Mouse (Mus musculus): Measurements from ENCODE around the gene Nrm. TPM values are rescaled to one million over a fixed set of nuclear protein-coding genes. Genes with fewer than 3 reads are reported as not detected.
A peak's percentile ranks its signal among the peaks of the same experiment; 100 is the strongest.
"Not testable (repeated sequence)": the region's sequence is repeated elsewhere in the genome, so short reads cannot be mapped to it uniquely, and the experiment has no call there.

Gene Nrm
- total RNA-seq, 2 experiments from 2014 or later, result 6.0 to 11.8 TPM

- intact Hi-C loops (cut with DNase I), result no loop called here
Observed at GRCm38 (mm10) chr17:35833239-35833751, 27.8 kb upstream of the Nrm start.

DNA sequence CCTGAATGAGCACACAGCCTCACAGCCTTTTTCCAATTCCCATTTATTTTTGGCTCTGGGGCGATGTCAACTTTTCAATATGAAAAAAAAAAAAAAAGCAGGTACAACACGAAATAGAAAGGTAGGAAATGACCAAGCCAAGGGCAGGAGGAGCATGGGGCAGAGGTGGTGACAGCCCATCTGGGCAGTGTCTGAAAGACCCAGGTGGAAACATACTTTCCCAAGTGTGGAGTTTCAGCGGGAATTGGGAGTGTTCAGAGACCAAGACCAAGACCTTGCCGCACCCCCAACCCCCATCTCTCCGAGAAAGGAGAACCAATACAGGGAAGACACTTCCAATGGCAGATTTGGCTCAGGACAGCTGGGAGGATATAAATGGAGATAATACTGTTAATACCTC is 27.2 kb upstream of the Nrm start:
- no peak for DNase-seq (ENCODE audit: extremely low spot score in 1 of 2, low spot score in 2 of 2)
- intact Hi-C loops (cut with DNase I), result no loop called here

More at GRCm38 (mm10) chr17:35833239-35833751, 27.8 kb upstream of the Nrm start:
- no peak for DNase-seq (ENCODE audit: extremely low spot score in 1 of 2, low spot score in 2 of 2)

- DNase-seq (ENCODE audit: extremely low spot score in 1 of 2, low spot score in 2 of 2), result peak; percentile 38 to 53
- intact Hi-C loops (cut with DNase I), result no loop called here
Observed at GRCm38 (mm10) chr17:35834696-35835422, 26.3 kb upstream of the Nrm start.

DNA sequence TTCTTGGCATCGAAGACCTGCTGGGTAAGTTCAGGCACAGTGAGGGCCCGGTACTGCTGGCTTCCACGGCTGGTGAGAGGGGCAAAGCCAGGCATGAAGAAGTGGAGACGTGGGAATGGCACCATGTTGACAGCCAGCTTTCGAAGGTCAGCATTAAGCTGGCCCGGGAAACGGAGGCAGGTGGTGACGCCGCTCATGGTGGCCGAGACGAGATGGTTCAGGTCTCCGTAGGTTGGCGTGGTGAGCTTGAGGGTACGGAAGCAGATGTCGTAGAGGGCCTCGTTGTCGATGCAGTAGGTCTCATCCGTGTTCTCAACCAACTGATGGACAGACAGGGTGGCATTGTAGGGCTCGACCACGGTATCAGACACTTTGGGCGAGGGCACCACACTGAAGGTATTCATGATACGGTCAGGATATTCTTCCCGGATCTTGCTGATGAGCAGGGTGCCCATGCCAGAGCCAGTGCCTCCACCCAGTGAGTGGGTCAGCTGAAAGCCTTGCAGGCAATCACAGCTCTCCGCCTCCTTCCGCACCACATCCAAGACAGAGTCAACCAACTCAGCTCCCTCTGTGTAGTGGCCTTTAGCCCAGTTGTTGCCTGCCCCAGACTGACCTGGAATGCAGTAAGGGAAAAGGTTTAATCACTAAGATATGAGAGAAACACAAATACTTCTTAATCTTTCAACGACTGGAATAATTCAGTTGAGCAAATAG is 25.5 kb upstream of the Nrm start:
- intact Hi-C loops (cut with DNase I), result loop anchor here (2.0 kb wide), 1 partner anchor 37 kb away; no protein-coding TSS in a partner anchor
- DNase-seq (ENCODE audit: extremely low spot score in 1 of 2, low spot score in 2 of 2), result peak in 1 of 2 experiments; percentile 46

- DNase-seq (ENCODE audit: extremely low spot score in 1 of 2, low spot score in 2 of 2), result peak; percentile 87 to 89
- intact Hi-C loops (cut with DNase I), result loop anchor here (2.0 kb wide), 1 partner anchor 36 kb away; no protein-coding TSS in a partner anchor
Observed at GRCm38 (mm10) chr17:35836178-35836965, 24.7 kb upstream of the Nrm start.

DNA sequence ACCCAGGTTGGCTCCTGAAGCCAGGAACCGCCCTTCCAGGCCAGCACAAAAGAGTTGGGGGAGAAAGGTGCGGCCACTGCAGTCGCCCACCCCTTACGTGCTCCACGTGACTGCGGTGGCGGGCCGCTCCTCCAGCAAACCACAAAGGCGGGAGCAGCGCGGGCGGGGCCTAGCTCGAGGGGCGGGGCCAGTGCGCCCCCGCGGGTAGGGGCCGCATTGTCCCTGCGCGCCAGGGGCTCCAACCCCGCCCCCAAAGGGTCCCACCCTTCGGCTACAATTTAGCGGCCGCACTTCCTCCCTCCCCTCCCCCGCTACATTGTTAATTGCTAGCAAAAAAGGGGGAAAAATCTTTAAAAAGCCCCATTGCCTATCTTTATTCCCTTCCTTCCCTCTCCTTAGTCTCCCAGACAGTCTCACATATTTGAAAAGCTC is 24.1 kb upstream of the Nrm start:
- intact Hi-C loops (cut with DNase I), result loop anchor here (2.0 kb wide), 1 partner anchor 36 kb away; no protein-coding TSS in a partner anchor
- DNase-seq (ENCODE audit: extremely low spot score in 1 of 2, low spot score in 2 of 2), result peak; percentile 76 to 94

GRCm38 (mm10) chr17:35837487-35837886 is 23.6 kb upstream of the Nrm start:
- intact Hi-C loops (cut with DNase I), result loop anchor here (2.0 kb wide), 1 partner anchor 35 kb away; no protein-coding TSS in a partner anchor
- DNase-seq (ENCODE audit: extremely low spot score in 1 of 2, low spot score in 2 of 2), result peak in 1 of 2 experiments; percentile 87

- intact Hi-C loops (cut with DNase I), result no loop called here
- peak; percentile 96 to 98 for DNase-seq (ENCODE audit: extremely low spot score in 1 of 2, low spot score in 2 of 2)
Observed at GRCm38 (mm10) chr17:35838122-35838544, 23.0 kb upstream of the Nrm start, which contains the start of gene Tubb5. Gene Tubb5 (minus strand): TSS chr17:35838306.

GRCm38 (mm10) chr17:35838570-35838969 is 22.5 kb upstream of the Nrm start:
- intact Hi-C loops (cut with DNase I), result no loop called here
- DNase-seq (ENCODE audit: extremely low spot score in 1 of 2, low spot score in 2 of 2), result no peak

DNA sequence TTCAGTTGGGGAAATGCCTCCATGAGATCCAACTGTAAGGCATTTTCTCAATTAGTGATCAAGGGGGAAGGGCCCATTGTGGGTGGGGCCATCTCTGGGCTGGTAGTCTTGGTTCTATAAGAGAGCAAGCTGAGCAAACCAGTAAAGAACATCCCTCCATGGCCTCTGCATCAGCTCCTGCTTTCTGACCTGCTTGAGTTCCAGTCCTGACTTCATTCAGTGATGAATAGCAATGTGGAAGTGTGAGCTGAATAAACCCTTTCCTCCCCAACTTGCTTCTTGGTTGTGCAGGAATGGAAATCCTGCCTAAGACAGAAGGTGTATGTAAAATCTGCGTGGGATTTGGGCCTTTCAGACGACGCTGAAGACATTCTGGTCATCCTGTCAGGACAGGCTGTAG is 22.1 kb upstream of the Nrm start:
- intact Hi-C loops (cut with DNase I); DNase-seq (ENCODE audit: extremely low spot score in 1 of 2, low spot score in 2 of 2): not testable (repeated sequence)

DNA sequence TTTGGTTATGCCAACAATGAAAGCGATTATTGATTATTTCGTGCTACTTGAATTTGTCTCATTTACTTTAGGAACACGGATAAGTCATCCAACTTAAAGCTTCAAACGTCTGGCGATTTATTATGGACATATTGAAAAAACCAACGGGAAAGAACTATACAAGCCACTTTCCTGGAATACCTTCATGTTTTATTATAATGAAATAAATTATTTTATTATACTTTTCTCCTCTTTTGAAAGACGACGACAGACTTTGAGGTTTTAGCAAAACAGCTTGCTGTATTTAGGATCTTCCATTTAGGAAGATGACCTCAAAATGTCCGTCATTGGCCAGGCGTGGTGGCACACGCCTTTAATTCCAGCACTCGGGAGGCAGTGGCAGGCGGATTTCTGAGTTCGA is 20.6 kb upstream of the Nrm start:
- intact Hi-C loops (cut with DNase I), result no loop called here
- no peak for DNase-seq (ENCODE audit: extremely low spot score in 1 of 2, low spot score in 2 of 2)

DNA sequence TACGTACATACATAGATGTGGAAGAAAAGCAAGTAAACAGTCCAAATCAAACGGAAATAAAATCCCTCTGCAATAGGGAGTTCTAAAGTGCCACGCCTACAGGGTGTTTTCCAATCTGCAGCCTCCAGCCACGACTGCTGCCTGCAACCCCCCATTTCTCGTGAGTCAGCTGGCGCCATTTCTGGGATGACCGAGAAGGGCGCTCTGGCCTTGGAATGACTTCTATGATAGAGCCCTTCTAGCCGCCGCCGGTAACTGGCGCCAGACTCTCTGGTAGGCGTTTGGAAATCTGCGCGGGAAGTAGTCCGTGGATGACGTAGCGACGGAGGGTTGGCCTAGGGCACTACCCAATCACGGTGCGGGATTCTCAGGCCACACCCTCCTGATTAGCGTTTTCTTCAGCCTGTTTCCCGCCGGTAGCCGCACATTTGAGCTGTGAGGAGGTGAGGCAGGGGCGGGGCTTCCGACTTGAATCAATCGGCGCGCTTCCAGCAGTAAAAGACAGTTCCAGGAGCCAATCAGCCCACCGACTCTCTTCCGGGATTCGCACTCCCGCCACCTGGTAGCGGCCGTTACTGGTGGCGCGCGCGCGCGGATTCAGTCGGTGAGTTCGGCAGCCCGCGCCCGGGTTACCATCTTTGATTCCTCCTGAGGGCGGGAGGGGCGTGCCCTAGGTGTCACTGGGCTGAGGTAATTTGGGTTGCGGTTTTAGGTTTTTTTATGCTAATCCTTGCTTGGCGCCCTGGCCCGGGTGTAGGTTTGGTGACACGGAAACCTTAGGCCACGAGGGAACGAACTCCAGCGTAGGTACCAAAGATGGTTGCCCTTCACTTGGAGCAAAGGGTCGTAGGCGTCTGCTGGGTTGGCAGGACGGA is 19.8 kb upstream of the Nrm start, which contains the start of gene Mdc1:
Gene Mdc1, plus strand, starts transcription at position 440 of the 875 bp plus-strand sequence.
- DNase-seq (ENCODE audit: extremely low spot score in 1 of 2, low spot score in 2 of 2), result peak; percentile 100
- intact Hi-C loops (cut with DNase I), result no loop called here

DNA sequence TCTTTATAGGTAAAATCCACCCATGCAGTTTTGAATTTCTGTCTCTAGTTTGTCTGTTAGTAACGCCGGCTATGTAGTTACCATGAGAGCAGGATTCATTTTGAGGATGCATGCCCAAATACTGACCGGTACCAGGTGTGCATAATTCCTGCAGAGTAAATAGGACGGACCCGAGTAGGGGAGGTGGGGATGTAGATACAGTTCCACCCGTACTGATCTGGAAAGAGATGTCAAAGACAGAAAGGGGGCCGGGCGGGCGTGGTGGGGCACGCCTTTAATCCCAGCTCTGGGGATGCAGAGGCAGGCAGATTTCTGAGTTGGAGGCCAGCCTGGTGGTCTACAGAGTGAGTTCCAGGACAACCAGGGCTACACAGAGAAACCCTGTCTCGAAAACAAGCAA is 19.1 kb upstream of the Nrm start:
- DNase-seq (ENCODE audit: extremely low spot score in 1 of 2, low spot score in 2 of 2), result no peak
- intact Hi-C loops (cut with DNase I), result no loop called here

GRCm38 (mm10) chr17:35843514-35843913 is 17.6 kb upstream of the Nrm start:
- intact Hi-C loops (cut with DNase I), result no loop called here
- no peak for DNase-seq (ENCODE audit: extremely low spot score in 1 of 2, low spot score in 2 of 2)

- DNase-seq (ENCODE audit: extremely low spot score in 1 of 2, low spot score in 2 of 2), result no peak
- intact Hi-C loops (cut with DNase I), result no loop called here
Observed at GRCm38 (mm10) chr17:35848112-35848511, 13.0 kb upstream of the Nrm start.

DNA sequence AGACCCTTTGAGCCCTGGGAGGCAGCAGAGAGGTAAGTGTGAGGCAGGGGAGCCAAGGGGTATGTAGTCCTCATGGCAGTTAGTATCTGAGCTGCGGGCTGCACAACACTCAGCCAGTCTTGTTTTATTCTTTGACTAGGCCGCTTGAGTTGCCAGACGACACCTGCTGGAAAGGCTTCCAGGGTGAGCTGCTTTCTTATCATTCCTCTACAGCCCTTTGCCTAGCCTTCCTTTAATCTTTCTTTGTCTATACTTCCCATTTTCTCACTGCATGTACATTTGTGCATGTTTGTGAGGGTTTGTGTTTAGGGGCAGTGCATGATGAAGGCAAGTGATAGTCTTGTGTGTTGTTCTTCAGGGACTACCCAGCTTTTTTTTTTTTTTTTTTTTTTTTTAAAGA is 10.1 kb upstream of the Nrm start:
- DNase-seq (ENCODE audit: extremely low spot score in 1 of 2, low spot score in 2 of 2), result no peak
- intact Hi-C loops (cut with DNase I), result no loop called here

- no peak for DNase-seq (ENCODE audit: extremely low spot score in 1 of 2, low spot score in 2 of 2)
- intact Hi-C loops (cut with DNase I), result no loop called here
Observed at GRCm38 (mm10) chr17:35859371-35859770, 1.7 kb upstream of the Nrm start.

DNA sequence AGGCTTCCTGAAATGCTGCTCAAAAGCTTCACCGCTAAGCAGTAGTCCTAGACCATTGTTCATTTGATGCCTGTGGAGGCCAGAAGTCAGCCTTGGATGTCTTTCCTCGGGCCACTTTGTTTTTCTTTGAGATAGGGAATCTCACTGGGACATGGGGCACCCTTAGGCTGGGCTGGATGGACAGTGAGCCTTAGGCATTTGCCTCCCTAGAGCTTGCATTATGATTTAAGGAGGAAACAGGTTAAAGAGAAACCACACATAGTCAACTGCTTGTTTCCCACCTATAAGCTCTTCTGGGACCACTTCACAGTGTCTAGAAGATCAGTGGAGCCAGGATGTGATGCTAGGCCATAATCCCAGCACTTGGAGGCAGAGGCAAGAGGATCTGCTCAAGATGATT is 1.3 kb upstream of the Nrm start:
- no peak for DNase-seq (ENCODE audit: extremely low spot score in 1 of 2, low spot score in 2 of 2)
- intact Hi-C loops (cut with DNase I), result no loop called here
